Mouse (Mus musculus): ENCODE measurements at regions not wholly inside any gene's neighbourhood (a gene's known extent, or its start where the extent isn't known, plus 50 kb on each side); places are given as distances from the start of the nearest gene placed in this dataset.
"Not testable (repeated sequence)": the region's sequence is repeated elsewhere in the genome, so short reads cannot be mapped to it uniquely, and the experiment has no call there.

GRCm38 (mm10) chrX:170735786-170736185 is 63.3 kb downstream of the Asmt start:
- peak in 1 of 2 experiments; percentile 53 for DNase-seq (ENCODE audit: low spot score in 2 of 2)

- not testable (repeated sequence) for DNase-seq (ENCODE audit: low spot score in 2 of 2)
Measured at GRCm38 (mm10) chrX:170753507-170754256, 81.2 kb downstream of the Asmt start.
